Mouse (Mus musculus): ENCODE results near the gene Prr12.
"Not testable (repeated sequence)": the region's sequence is repeated elsewhere in the genome, so short reads cannot be mapped to it uniquely, and the experiment has no call there.

DNA sequence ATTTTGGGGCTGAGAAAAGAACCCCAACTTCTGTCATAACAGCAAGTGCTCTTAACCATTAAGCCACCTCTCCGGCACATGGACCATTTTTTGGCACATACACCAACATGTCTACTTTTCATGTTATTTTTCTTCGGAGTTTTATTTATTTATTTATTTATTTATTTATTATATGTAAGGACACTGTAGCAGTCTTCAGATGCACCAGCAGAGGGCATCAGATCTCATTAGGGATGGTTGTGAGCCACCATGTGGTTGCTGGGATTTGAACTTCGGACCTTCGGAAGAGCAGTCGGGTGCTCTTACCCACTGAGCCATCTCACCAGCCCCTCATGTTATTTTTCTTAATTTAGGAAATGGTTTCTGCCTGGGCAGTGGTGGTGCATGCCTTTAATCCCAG lies 29.0 kb downstream of the Prr12 start:
- not testable (repeated sequence) for TF ChIP-seq POLR2A (IDR thresholded peaks at IDR 0.05; ENCODE audit: low read depth, low read length); CTCF (IDR thresholded peaks at IDR 0.05; ENCODE audit: extremely low read depth, insufficient read depth, insufficient read length, insufficient replicate concordance)
